Mouse (Mus musculus): ENCODE data around the gene Rbfox2. TPM values are rescaled to one million over a fixed set of nuclear protein-coding genes. Genes with fewer than 3 reads are reported as not detected.
"Not testable (repeated sequence)": the region's sequence is repeated elsewhere in the genome, so short reads cannot be mapped to it uniquely, and the experiment has no call there.

The Rbfox2 gene
- total and polyA plus RNA-seq, 2 experiments from 2014 or later: 135 to 470 TPM

- Histone ChIP-seq H3K27ac (ENCODE audit: low read depth, low read length) (no peak overlapping the region), H3K9me3 (ENCODE audit: low read length) (no peaks in the 10 kb centered on the region), H3K9ac (no peak overlapping the region), H3K4me1 (ENCODE audit: insufficient read depth) (0 out of 2 replicates have a peak, but pooled peaks cover 5% of the 10 kb centered on the region), H3K36me3 (ENCODE audit: insufficient read depth) (no peaks in the 10 kb centered on the region), H3K27me3 (ENCODE audit: insufficient read depth, low read length) (no peaks in the 10 kb centered on the region), H3K4me3 (ENCODE audit: low read depth, low read length) (no peak overlapping the region), H3K4me2 (ENCODE audit: low read depth) (no peak overlapping the region)
- TF ChIP-seq CTCF (IDR thresholded peaks at IDR 0.05; ENCODE audit: low read depth): no peak
- DNase-seq: no peak
- WGBS: 56% methylated on average over 1 of the region's 1 CpGs
- no peak for ATAC-seq
Observed at GRCm38 (mm10) chr15:77276300-77276699, 30.5 kb downstream of the Rbfox2 start.

- WGBS: 79% methylated on average over 2 of the region's 2 CpGs
- H3K36me3 ChIP-seq (ENCODE audit: insufficient read depth): no peaks in the 10 kb centered on the region
- DNase-seq: no peak
Observed at GRCm38 (mm10) chr15:77275572-77275971, 31.2 kb downstream of the Rbfox2 start.

GRCm38 (mm10) chr15:77273947-77274346, 32.9 kb downstream of the Rbfox2 start:
- Histone ChIP-seq H3K4me3 (ENCODE audit: low read depth, low read length) (no peak overlapping the region), H3K36me3 (ENCODE audit: insufficient read depth) (no peaks in the 10 kb centered on the region), H3K9ac (no peak overlapping the region), H3K27ac (ENCODE audit: low read depth, low read length) (no peak overlapping the region), H3K4me2 (ENCODE audit: low read depth) (no peak overlapping the region), H3K9me3 (ENCODE audit: low read length) (no peaks in the 10 kb centered on the region), H3K4me1 (ENCODE audit: insufficient read depth) (0 out of 2 replicates have a peak, but pooled peaks cover 5% of the 10 kb centered on the region), H3K27me3 (ENCODE audit: insufficient read depth, low read length) (no peaks in the 10 kb centered on the region)
- TF ChIP-seq CTCF (IDR thresholded peaks at IDR 0.05; ENCODE audit: low read depth): no peak
- WGBS: 84% methylated on average over 6 of the region's 6 CpGs
- ATAC-seq (no peak), DNase-seq (no peak)

More at GRCm38 (mm10) chr15:77275572-77275971, 31.2 kb downstream of the Rbfox2 start:
- Histone ChIP-seq H3K27ac (ENCODE audit: low read depth, low read length) (no peak overlapping the region), H3K9ac (no peak overlapping the region), H3K27me3 (ENCODE audit: insufficient read depth, low read length) (no peaks in the 10 kb centered on the region), H3K4me1 (ENCODE audit: insufficient read depth) (0 out of 2 replicates have a peak, but pooled peaks cover 5% of the 10 kb centered on the region), H3K4me2 (ENCODE audit: low read depth) (no peak overlapping the region), H3K9me3 (ENCODE audit: low read length) (no peaks in the 10 kb centered on the region), H3K4me3 (ENCODE audit: low read depth, low read length) (no peak overlapping the region)
- ATAC-seq: no peak
- no peak for TF ChIP-seq CTCF (IDR thresholded peaks at IDR 0.05; ENCODE audit: low read depth)

GRCm38 (mm10) chr15:77271285-77271684, 35.5 kb downstream of the Rbfox2 start:
- WGBS: 93% methylated on average over 5 of the region's 5 CpGs
- no peak for ATAC-seq

GRCm38 (mm10) chr15:77269496-77269895, 37.3 kb downstream of the Rbfox2 start:
- not testable (repeated sequence) for ATAC-seq; H3K9ac ChIP-seq; DNase-seq; H3K27ac ChIP-seq (ENCODE audit: low read depth, low read length); H3K27me3 ChIP-seq (ENCODE audit: insufficient read depth, low read length); H3K36me3 ChIP-seq (ENCODE audit: insufficient read depth); H3K4me2 ChIP-seq (ENCODE audit: low read depth); H3K9me3 ChIP-seq (ENCODE audit: low read length); H3K4me3 ChIP-seq (ENCODE audit: low read depth, low read length); H3K4me1 ChIP-seq (ENCODE audit: insufficient read depth)
- 66% methylated on average over 1 of the region's 1 CpGs for WGBS

More at GRCm38 (mm10) chr15:77271285-77271684, 35.5 kb downstream of the Rbfox2 start:
- no peak for DNase-seq
- no peak overlapping the region for H3K4me3 ChIP-seq (ENCODE audit: low read depth, low read length)
- no peaks in the 10 kb centered on the region for H3K36me3 ChIP-seq (ENCODE audit: insufficient read depth)
- H3K9me3 ChIP-seq (ENCODE audit: low read length): no peaks in the 10 kb centered on the region
- no peak overlapping the region for H3K27ac ChIP-seq (ENCODE audit: low read depth, low read length)
- no peaks in the 10 kb centered on the region for H3K27me3 ChIP-seq (ENCODE audit: insufficient read depth, low read length)
- H3K4me2 ChIP-seq (ENCODE audit: low read depth): no peak overlapping the region
- 0 out of 2 replicates have a peak, but pooled peaks cover 2% of the 10 kb centered on the region for H3K4me1 ChIP-seq (ENCODE audit: insufficient read depth)
- no peak overlapping the region for H3K9ac ChIP-seq
- no peak for TF ChIP-seq CTCF (IDR thresholded peaks at IDR 0.05; ENCODE audit: low read depth)

- ATAC-seq (no peak), DNase-seq (no peak)
- Histone ChIP-seq H3K9ac (no peak overlapping the region), H3K27me3 (ENCODE audit: insufficient read depth, low read length) (no peaks in the 10 kb centered on the region), H3K4me3 (ENCODE audit: low read depth, low read length) (no peak overlapping the region), H3K9me3 (ENCODE audit: low read length) (no peaks in the 10 kb centered on the region), H3K36me3 (ENCODE audit: insufficient read depth) (no peaks in the 10 kb centered on the region), H3K4me1 (ENCODE audit: insufficient read depth) (no peaks in the 10 kb centered on the region), H3K27ac (ENCODE audit: low read depth, low read length) (peak overlapping the region; percentile 70; the same call in 1 of the 2 replicates), H3K4me2 (ENCODE audit: low read depth) (no peak overlapping the region)
- no peak for TF ChIP-seq CTCF (IDR thresholded peaks at IDR 0.05; ENCODE audit: low read depth)
- WGBS: 65% methylated on average over 3 of the region's 3 CpGs
Observed at GRCm38 (mm10) chr15:77268415-77268814, 38.4 kb downstream of the Rbfox2 start.

- Histone ChIP-seq H3K27ac (ENCODE audit: low read depth, low read length) (no peak overlapping the region), H3K9ac (no peak overlapping the region), H3K36me3 (ENCODE audit: insufficient read depth) (no peaks in the 10 kb centered on the region), H3K9me3 (ENCODE audit: low read length) (no peaks in the 10 kb centered on the region), H3K27me3 (ENCODE audit: insufficient read depth, low read length) (no peaks in the 10 kb centered on the region), H3K4me2 (ENCODE audit: low read depth) (no peak overlapping the region), H3K4me3 (ENCODE audit: low read depth, low read length) (no peak overlapping the region), H3K4me1 (ENCODE audit: insufficient read depth) (no peaks in the 10 kb centered on the region)
- WGBS: 38% methylated on average over 4 of the region's 4 CpGs
- TF ChIP-seq CTCF (IDR thresholded peaks at IDR 0.05; ENCODE audit: low read depth): no peak
- DNase-seq: no peak
- no peak for ATAC-seq
Observed at GRCm38 (mm10) chr15:77265318-77265717, 41.5 kb downstream of the Rbfox2 start.
